Mouse (Mus musculus): ENCODE measurements around the gene Ltbp1.

Ltbp1 gene

GRCm38 (mm10) chr17:75180956-75181588, 175.7 kb downstream of the Ltbp1 start:
- no peak for DNase-seq

GRCm38 (mm10) chr17:75182319-75183001, 177.1 kb downstream of the Ltbp1 start:
- DNase-seq = no peak

- DNase-seq = no peak
Measured at GRCm38 (mm10) chr17:75186732-75187509, 181.6 kb downstream of the Ltbp1 start.

- no peak for DNase-seq
Measured at GRCm38 (mm10) chr17:75196952-75197351, 191.6 kb downstream of the Ltbp1 start.

GRCm38 (mm10) chr17:75198767-75199166, 193.4 kb downstream of the Ltbp1 start:
- DNase-seq = no peak

- DNase-seq = no peak
Measured at GRCm38 (mm10) chr17:75199694-75200093, 194.3 kb downstream of the Ltbp1 start.

- no peak for DNase-seq
Measured at GRCm38 (mm10) chr17:75202314-75202713, 196.9 kb downstream of the Ltbp1 start.

GRCm38 (mm10) chr17:75204065-75204464, 198.7 kb downstream of the Ltbp1 start:
- DNase-seq = no peak

- no peak for DNase-seq
Measured at GRCm38 (mm10) chr17:75206281-75206680, 200.9 kb downstream of the Ltbp1 start.

- no peak for DNase-seq
Measured at GRCm38 (mm10) chr17:75208164-75208698, 202.9 kb downstream of the Ltbp1 start.

GRCm38 (mm10) chr17:75210526-75210925, 205.2 kb downstream of the Ltbp1 start:
- DNase-seq = no peak

GRCm38 (mm10) chr17:75216362-75216761, 211.0 kb downstream of the Ltbp1 start:
- no peak for DNase-seq

- no peak for DNase-seq
Measured at GRCm38 (mm10) chr17:75218700-75219099, 213.3 kb downstream of the Ltbp1 start.

- no peak for DNase-seq
Measured at GRCm38 (mm10) chr17:75228321-75228720, 223.0 kb downstream of the Ltbp1 start.

- no peak for DNase-seq
Measured at GRCm38 (mm10) chr17:75233206-75233605, 227.8 kb downstream of the Ltbp1 start.

GRCm38 (mm10) chr17:75233923-75234322, 228.6 kb downstream of the Ltbp1 start:
- no peak for DNase-seq

- DNase-seq = no peak
Measured at GRCm38 (mm10) chr17:75235781-75236180, 230.4 kb downstream of the Ltbp1 start.

GRCm38 (mm10) chr17:75236543-75236942, 231.2 kb downstream of the Ltbp1 start:
- DNase-seq = no peak

GRCm38 (mm10) chr17:75237456-75237855, 232.1 kb downstream of the Ltbp1 start:
- DNase-seq = no peak

GRCm38 (mm10) chr17:75238655-75239054, 233.3 kb downstream of the Ltbp1 start:
- no peak for DNase-seq

GRCm38 (mm10) chr17:75239545-75239944, 234.2 kb downstream of the Ltbp1 start:
- no peak for DNase-seq

- no peak for DNase-seq
Measured at GRCm38 (mm10) chr17:75242086-75242485, 236.7 kb downstream of the Ltbp1 start.

- DNase-seq = no peak
Measured at GRCm38 (mm10) chr17:75243221-75243620, 237.9 kb downstream of the Ltbp1 start.

- no peak for DNase-seq
Measured at GRCm38 (mm10) chr17:75244148-75244547, 238.8 kb downstream of the Ltbp1 start.
